Mouse (Mus musculus): ENCODE results near the gene Olfr112. TPM values are rescaled to one million over a fixed set of nuclear protein-coding genes. Genes with fewer than 3 reads are reported as not detected.
"Not testable (repeated sequence)": the region's sequence is repeated elsewhere in the genome, so short reads cannot be mapped to it uniquely, and the experiment has no call there.

The Olfr112 gene
- not detected for total RNA-seq (2021)
- long read RNA-seq, experiment 1, result 0 reads
- long read RNA-seq, experiment 2, result 0 reads

- DNase-seq, result no peak
Measured at GRCm38 (mm10) chr17:37569351-37569750, at the start of gene Olfr112. Gene Olfr112 (minus strand): TSS chr17:37569451.

GRCm38 (mm10) chr17:37592643-37593042 is 23.4 kb upstream of the Olfr112 start, which contains the start of gene Olfr114:
Gene Olfr114 (minus strand): TSS chr17:37592743.
- no peak for DNase-seq

- DNase-seq, result no peak
Measured at GRCm38 (mm10) chr17:37577563-37577962, 8.3 kb upstream of the Olfr112 start, which contains the start of gene Olfr113. Gene Olfr113 (minus strand): TSS chr17:37577663.

GRCm38 (mm10) chr17:37558913-37559615 is 10.2 kb downstream of the Olfr112 start:
- no peak for DNase-seq

GRCm38 (mm10) chr17:37543800-37544435 is 25.3 kb downstream of the Olfr112 start:
- DNase-seq, result no peak

GRCm38 (mm10) chr17:37541454-37542119 is 27.7 kb downstream of the Olfr112 start:
- DNase-seq, result no peak

DNA sequence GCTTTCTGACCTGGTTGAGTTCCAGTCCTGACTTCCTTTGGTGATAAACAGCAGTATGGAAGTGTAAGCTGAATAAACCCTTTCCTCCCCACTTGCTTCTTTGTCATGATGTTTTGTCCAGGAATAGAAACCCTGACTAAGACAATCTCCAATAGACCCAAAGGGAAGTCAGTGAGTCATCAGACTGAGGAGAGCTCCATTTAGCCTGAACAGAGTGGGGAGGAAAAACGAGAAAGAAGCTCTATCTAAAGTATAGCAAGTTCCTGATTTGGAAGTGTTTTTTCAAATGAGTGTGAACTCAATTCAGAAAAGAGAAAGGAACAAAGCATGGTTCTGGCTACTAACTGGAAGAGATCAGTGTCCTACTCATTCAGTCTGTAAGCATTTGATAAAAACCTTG is 30.8 kb downstream of the Olfr112 start:
- DNase-seq, result not testable (repeated sequence)

DNA sequence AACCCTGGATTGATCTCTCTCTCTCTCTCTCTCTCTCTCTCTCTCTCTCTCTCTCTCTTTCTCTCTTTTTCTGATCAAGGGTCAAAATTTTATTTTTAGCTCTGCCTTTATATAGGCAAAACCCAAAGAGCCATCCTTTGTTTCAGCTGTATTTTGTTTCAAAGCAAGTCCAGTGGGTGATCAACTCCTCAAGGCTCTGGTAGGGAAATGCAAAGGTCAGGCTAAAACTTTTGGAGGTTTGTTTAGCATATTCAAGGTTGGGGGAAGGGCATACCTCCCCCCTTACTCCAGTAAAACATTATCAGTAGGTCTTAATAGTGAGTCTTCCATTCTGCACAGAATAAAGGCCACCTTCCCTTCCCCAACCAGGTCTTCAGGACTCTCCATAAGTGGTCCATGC is 34.1 kb downstream of the Olfr112 start:
- DNase-seq, result no peak

DNA sequence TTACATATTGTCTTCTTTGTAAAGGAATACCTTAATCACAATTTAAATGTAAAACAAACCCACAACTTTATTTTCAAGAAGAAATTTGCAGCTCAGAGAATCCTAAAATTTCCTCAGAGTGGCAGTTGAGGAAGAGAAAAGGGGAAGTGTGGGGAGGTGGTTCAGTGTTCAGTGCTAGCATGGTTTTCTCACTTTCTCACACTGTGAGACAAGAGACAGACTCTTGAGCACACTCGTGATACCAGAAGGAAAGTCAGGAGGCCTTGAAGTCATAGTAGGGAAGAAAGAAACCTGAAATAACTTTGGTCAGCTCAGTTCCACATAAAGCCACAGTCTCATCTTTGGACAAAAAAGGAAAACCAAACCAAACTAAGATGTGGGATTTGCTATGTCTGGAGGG is 43.8 kb downstream of the Olfr112 start:
- DNase-seq, result not testable (repeated sequence)

GRCm38 (mm10) chr17:37524612-37525011 is 44.6 kb downstream of the Olfr112 start:
- not testable (repeated sequence) for DNase-seq

Other genes with a start within 250 kb of the Olfr112 start
- gene Olfr103, start 229.8 kb downstream of the Olfr112 start, total RNA-seq (2021), result not detected
- not detected for gene Olfr104-ps, start 209.9 kb downstream of the Olfr112 start, total RNA-seq (2021)
- gene Olfr105-ps, start 190.4 kb downstream of the Olfr112 start, total RNA-seq (2021), result not detected
- gene Olfr106-ps, start 179.1 kb downstream of the Olfr112 start, total RNA-seq (2021), result not detected
- not detected for gene Olfr107, start 170.2 kb downstream of the Olfr112 start, total RNA-seq (2021)
- not detected for gene Olfr108, start 124.0 kb downstream of the Olfr112 start, total RNA-seq (2021)
- not detected for gene Olfr109, start 110.5 kb downstream of the Olfr112 start, total RNA-seq (2021)
- gene H2-M2, start 85.9 kb downstream of the Olfr112 start, total RNA-seq (2021), result not detected
- gene Olfr110, start 77.0 kb downstream of the Olfr112 start, total RNA-seq (2021), result not detected
- gene Olfr111, start 61.4 kb downstream of the Olfr112 start, total RNA-seq (2021), result not detected
- not detected for gene Olfr113, start 8.2 kb upstream of the Olfr112 start, total RNA-seq (2021)
- gene Olfr114, start 23.3 kb upstream of the Olfr112 start, total RNA-seq (2021), result not detected
- gene Olfr115, start 57.7 kb upstream of the Olfr112 start, total RNA-seq (2021), result not detected
- gene Olfr116, start 57.7 kb upstream of the Olfr112 start, total RNA-seq (2021), result not detected
- not detected for gene Olfr117, start 94.3 kb upstream of the Olfr112 start, total RNA-seq (2021)
- gene Olfr118, start 97.5 kb upstream of the Olfr112 start, total RNA-seq (2021), result not detected
- not detected for gene Olfr119, start 127.1 kb upstream of the Olfr112 start, total RNA-seq (2021)
- gene Olfr120, start 152.4 kb upstream of the Olfr112 start, total RNA-seq (2021), result not detected
- gene Olfr121, start 179.4 kb upstream of the Olfr112 start, total RNA-seq (2021), result not detected
- not detected for gene Olfr122, start 199.2 kb upstream of the Olfr112 start, total RNA-seq (2021)
- not detected for gene Olfr123, start 224.1 kb upstream of the Olfr112 start, total RNA-seq (2021)
- gene Olfr124, start 230.4 kb upstream of the Olfr112 start, total RNA-seq (2021), result not detected

Measured in adrenal gland, postnatal 36 days (tissue).